Mouse (Mus musculus) embryo, embryonic 10 days (tissue): Measurements from ENCODE around the gene Yipf3.
A peak's percentile ranks its signal among the peaks of the same experiment; 100 is the strongest.

Experiments
- DNase-seq: peaks from one replicate; pipeline ENCODE4 v3.0.0-alpha.2; 2015; ENCODE audit warnings: low spot score

Gene Yipf3

GRCm38 (mm10) chr17:46255147-46255546 lies 7.3 kb downstream of the Yipf3 start:
- no peak for DNase-seq

- DNase-seq, result no peak
These were observed 10.6 kb downstream of the Yipf3 start for GRCm38 (mm10) chr17:46258279-46259053.

- DNase-seq, result no peak
These were observed 11.8 kb downstream of the Yipf3 start for GRCm38 (mm10) chr17:46259675-46260074.

DNA sequence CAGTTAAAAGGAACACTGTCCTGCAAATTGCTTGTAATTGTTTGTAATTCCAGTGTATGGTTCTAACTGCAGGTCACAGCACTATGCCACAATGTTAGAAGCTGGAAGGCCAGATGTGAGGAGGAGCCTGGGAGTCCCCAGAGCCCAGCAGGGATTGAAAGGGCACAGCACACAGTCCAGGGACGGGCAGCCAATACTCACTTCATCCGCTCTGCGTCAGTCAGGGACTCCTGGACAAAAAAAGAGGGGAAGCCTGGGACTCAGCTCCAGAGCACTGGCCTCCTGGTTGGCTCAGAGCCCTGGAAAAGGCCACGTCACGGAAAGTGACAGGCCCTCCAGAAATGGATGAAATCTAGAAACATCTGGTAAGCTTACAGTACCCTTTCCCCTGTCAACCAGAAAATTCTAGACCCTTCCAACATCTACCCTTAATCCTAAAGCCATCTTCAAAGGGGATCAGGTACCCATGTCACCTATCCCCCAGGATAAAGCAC lies 14.4 kb downstream of the Yipf3 start:
- DNase-seq, result no peak

- DNase-seq, result no peak
These were observed 17.6 kb downstream of the Yipf3 start for GRCm38 (mm10) chr17:46265502-46265901.

- DNase-seq, result peak; percentile 77
These were observed 18.2 kb downstream of the Yipf3 start for GRCm38 (mm10) chr17:46265918-46266618.

GRCm38 (mm10) chr17:46266986-46267385 lies 19.1 kb downstream of the Yipf3 start:
- DNase-seq, result no peak

- no peak for DNase-seq
These were observed 19.6 kb downstream of the Yipf3 start for GRCm38 (mm10) chr17:46267511-46267910.

DNA sequence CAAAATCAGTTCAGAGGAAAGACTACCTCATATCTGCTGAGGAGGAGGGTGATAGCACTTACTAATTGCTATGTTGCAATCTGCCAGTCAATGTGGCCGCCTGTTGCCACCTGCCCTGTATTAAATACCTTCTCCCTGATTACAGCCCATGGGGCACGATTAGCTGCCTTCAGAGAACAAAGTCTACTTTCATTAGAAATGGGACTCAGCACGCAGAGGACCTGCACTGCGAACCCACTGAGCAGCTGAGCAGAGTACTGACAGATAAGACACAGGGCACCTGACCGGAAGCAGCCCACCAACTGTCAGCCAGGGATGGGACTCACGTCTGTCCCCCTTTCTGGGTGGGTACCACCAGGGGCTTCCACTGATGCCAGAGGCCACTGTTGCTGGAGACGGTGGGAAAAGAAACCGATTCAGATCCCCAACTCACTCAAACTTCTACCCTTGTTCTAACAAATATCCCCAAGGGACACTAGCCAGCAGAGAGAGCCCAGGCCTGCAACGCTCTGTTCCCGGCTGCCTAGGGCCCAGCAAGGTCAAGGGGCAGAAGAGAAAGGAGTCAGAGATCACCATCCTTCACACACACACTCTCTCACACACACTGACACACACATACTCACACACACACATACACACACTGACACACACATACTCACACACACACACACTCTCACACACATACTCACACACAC lies 20.3 kb downstream of the Yipf3 start:
- no peak for DNase-seq

DNA sequence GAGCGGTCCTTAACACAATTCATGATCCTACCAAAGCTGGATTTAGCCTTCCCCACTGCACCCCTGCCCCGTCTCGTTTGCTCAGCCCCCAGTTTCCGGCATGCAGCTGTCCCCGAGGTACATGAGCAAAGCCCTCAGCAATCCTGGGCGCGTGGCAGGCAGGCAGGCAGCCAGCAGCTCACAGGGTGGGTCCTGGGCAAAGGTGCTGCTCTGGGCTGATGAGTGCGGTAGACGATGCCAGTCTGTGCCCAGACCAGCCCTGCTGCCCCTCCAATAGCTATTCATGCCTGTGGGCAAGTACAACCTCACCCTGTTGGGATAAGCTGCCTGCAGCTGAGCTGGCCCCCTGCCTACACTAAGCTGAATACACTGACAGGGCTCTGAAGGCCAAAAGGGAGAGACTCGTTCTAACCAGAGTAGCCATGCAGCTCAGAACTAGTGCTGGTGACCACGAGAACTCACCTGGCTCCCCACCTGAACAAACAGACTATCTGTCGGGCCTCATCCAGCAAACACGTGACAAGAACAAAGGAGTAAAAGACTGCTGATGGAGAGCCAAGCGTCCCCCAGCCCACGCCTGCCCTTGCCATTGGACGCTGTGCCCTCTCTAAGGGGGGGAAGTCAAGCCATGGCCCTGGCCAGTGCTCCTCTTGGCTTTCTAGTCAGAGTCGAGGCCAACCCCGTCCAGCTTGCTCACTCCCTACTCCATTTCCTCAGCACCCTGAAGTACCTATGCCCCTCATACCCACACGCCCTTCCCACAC lies 22.1 kb downstream of the Yipf3 start:
- no peak for DNase-seq

DNA sequence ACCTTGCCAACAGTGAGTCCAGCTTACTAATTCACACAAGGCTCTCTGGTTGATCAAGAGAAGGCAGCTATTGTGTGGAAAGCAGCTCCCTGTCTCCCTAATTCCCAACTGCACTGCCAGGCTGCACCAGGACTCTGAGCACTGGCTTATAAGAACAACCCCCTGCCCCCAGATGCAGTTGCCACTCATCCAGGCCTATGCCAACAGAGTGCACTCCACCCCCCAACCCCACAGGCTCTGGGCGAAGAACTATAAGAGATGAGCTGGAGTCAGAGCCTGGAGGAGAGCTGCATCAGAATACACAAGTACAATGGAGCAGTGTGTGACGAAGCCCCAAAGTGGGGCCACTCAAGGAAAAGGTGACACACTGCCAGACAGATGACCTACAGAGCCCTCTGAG lies 24.2 kb downstream of the Yipf3 start:
- no peak for DNase-seq

- no peak for DNase-seq
These were observed 24.8 kb downstream of the Yipf3 start for GRCm38 (mm10) chr17:46272675-46273074.

GRCm38 (mm10) chr17:46273803-46274236 lies 25.9 kb downstream of the Yipf3 start:
- DNase-seq, result no peak

GRCm38 (mm10) chr17:46274465-46274864 lies 26.6 kb downstream of the Yipf3 start:
- DNase-seq, result no peak

DNA sequence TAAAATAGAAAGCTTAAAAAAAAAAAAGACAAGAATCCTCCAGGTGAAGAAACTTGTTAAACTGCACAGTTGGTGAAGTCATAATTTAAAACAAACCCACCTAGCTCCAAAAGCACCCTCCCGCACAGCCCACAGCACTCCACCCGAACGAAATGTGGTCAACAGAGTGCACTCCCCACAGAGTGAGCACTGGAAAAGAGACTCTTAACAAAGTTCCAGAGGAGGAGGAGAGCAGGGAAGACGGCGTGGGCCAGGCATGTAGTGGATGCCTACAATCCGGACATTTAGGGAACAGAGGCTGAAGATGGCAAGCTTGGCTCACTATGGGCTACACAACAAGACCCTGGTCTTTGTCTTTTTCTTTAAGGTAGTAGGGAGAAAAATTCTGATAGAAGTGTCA lies 27.2 kb downstream of the Yipf3 start:
- no peak for DNase-seq

DNA sequence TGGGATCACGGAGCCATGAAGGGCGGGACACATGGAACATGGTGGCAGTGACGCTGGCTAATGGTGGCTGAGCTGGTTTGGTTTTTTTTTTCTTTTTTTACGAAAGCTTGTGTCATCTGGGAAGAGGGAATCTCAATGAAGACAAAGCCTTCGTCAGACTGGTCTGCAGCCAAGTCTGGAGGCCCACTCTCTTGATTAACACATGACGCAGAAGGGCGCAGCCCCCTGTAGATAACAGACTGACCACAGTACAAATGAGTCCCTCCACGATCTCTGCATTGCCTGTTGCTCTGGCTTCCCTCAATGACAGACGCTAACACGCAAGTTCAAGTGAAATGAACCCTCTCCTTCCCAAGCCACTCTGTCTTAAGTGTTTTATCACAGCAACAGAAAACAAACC lies 27.6 kb downstream of the Yipf3 start:
- no peak for DNase-seq

DNA sequence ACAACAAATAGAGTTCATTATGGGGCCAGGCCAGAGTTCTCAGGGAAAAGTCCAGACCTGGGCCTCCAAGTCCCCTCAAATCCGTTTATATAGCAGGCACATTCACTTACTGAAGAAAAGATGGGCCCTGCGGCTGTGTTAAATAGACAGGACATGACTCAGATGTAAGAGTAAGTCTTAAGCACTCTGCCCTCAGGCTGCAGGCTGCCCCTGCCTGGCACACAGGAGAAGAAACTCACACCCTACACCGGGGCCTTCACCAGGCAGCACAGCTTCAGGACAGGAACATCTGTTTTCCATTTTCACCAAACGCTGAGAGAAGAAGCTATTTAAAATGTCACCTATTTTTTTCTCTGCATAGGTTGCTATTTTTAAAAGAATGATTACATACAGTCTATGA lies 29.7 kb downstream of the Yipf3 start:
- peak; percentile 51 for DNase-seq

GRCm38 (mm10) chr17:46278011-46278765 lies 30.3 kb downstream of the Yipf3 start:
- DNase-seq, result no peak

DNA sequence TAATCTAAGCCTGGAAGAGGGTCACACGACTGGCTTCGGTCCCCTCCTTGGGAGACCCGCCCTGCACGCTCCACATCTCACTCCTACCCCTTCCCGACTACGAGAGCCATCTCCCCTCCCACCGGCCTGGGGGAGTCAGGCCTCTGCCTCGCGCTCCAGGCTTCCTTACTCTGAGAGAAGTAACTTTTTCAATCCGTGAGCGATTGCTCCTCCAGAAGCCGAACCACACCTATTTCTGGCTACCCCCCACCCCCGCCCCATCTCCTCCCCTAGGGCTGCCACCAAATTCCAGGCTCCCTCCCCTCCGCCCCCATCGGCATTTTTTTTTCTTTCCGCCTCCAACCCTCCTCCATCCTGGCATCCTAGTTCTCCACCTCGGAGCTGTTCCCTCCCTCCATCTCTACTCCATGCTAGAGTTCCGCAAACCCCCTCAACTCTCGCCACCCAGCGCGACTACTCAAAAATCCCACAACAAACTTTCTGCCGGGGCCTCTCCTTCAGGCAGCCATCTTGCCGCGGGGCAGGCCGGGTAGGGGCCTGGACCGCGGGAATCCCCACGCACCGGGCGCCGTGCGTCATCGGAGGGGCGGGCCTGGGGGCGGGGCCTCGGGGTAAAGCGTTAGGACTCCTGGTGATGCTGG lies 34.7 kb downstream of the Yipf3 start, which contains the start of gene Tjap1:
Tjap1 (minus strand) TSS at position 544 of the 641 bp plus-strand sequence.
- DNase-seq, result peak; percentile 82

DNA sequence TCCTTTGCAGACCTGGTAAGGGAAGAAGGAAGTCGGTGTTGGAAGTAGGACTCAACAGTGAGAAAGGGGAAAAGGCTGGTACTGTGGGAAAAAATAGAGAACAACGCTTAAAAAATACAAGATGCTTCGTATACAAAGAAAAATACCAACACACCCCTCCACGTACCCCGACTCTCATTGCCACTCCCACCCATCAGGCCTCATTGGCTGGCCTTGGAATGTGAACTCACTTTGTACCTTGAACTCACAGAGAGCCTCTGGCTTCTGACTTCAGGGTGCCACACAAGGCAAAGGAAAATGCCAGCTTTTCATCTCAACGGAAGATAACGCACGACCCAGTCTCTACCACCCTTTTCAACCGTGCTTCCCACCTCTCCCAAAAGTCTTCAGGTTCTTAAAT lies 35.3 kb downstream of the Yipf3 start:
- DNase-seq, result peak; percentile 40

DNA sequence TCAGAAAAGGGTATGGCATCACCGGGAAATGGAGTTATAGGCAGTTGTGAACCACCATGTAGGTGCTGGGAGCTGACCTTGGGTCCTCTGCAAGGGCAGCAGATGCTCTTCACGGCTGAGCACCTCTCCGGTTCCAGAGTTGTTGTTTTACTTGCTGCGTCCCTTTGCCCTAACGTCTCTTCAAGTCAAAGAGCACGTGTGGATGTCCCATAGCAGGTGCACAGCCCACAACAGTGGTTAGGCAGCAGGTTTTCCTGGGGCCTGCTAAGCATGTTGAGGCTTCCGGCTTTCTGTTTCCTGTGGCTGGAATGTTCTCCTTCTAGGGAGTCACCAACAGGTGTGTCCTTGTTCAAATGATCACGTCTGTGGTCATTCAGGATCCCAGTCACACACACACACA lies 36.0 kb downstream of the Yipf3 start:
- no peak for DNase-seq
